Mouse (Mus musculus) myocyte (in vitro differentiated cells): ENCODE data around the gene Scml4. TPM values are rescaled to one million over a fixed set of nuclear protein-coding genes. Genes with fewer than 3 reads are reported as not detected.
A peak's percentile ranks its signal among the peaks of the same experiment; 100 is the strongest.

Experiments
- H3K27me3 ChIP-seq: one replicate; pipeline ENCODE4 v1.6.1; 2011; ENCODE audit not compliant: control insufficient read depth, insufficient read depth, insufficient read length
- H3K36me3 ChIP-seq: one replicate; pipeline ENCODE4 v1.6.1; 2011; ENCODE audit not compliant: control insufficient read depth, insufficient read depth
- H3K4me2 ChIP-seq: one replicate; pipeline ENCODE4 v1.6.1; 2011; ENCODE audit warnings: low read depth, control low read depth
- H3K4me3 ChIP-seq: one replicate; pipeline ENCODE4 v1.5.1; 2011; ENCODE audit warnings: mild to moderate bottlenecking, control low read depth, moderate library complexity
- H3K79me2 ChIP-seq: one replicate; pipeline ENCODE4 v1.6.1; 2011; ENCODE audit not compliant: control insufficient read depth, insufficient read depth
- H3ac ChIP-seq: one replicate; pipeline ENCODE4 v1.6.1; 2011; ENCODE audit not compliant: control insufficient read depth, insufficient read length
- CEBPB ChIP-seq: IDR thresholded peaks from 2 replicates; pipeline ENCODE4 v1.6.1; 2011; ENCODE audit warnings: mild to moderate bottlenecking, moderate library complexity; ENCODE audit not compliant: poor library complexity, insufficient read depth, severe bottlenecking
- E2F4 ChIP-seq: IDR thresholded peaks from one replicate; pipeline ENCODE4 v1.6.1; 2011; ENCODE audit warnings: mild to moderate bottlenecking, control low read depth, moderate library complexity; ENCODE audit not compliant: insufficient read depth
- MAX ChIP-seq: IDR thresholded peaks from one replicate; pipeline ENCODE4 v1.6.1; 2011; ENCODE audit warnings: low read depth, mild to moderate bottlenecking, control low read depth
- MYOD1 ChIP-seq, 3 experiments: IDR thresholded peaks; one replicate each; pipeline ENCODE4 v1.6.1; 2011; ENCODE audit warnings: control low read depth in 2 of 3, low read depth in 2 of 3, mild to moderate bottlenecking in 2 of 3, moderate library complexity in 1 of 3; ENCODE audit not compliant: insufficient read length in 2 of 3, control insufficient read depth in 1 of 3
- MYOG ChIP-seq, 3 experiments: IDR thresholded peaks; one replicate each; pipeline ENCODE4 v1.6.1; 2011; ENCODE audit warnings: control low read depth in 2 of 3, low read depth in 2 of 3, mild to moderate bottlenecking in 2 of 3; ENCODE audit not compliant: insufficient read length in 2 of 3, control insufficient read depth in 1 of 3, insufficient read depth in 1 of 3
- POLR2A ChIP-seq: IDR thresholded peaks from one replicate; pipeline ENCODE4 v1.6.1; 2011; ENCODE audit warnings: low read depth, mild to moderate bottlenecking, control low read depth, moderate library complexity; ENCODE audit not compliant: insufficient read length
- POLR2AphosphoS2 ChIP-seq: IDR thresholded peaks from one replicate; pipeline ENCODE4 v1.6.1; 2011; ENCODE audit warnings: low read depth, control low read depth; ENCODE audit not compliant: insufficient read length
- REST ChIP-seq: IDR thresholded peaks from one replicate; pipeline ENCODE4 v1.6.1; 2011; ENCODE audit warnings: mild to moderate bottlenecking, control low read depth, moderate library complexity; ENCODE audit not compliant: insufficient read depth, insufficient read length
- SRF ChIP-seq: IDR thresholded peaks from one replicate; pipeline ENCODE4 v1.6.1; 2011; ENCODE audit warnings: low read depth; ENCODE audit not compliant: control insufficient read depth, insufficient read length
- TCF12 ChIP-seq: IDR thresholded peaks from one replicate; pipeline ENCODE4 v1.6.1; 2011; ENCODE audit warnings: mild to moderate bottlenecking, control low read depth; ENCODE audit not compliant: poor library complexity, insufficient read depth, severe bottlenecking
- TCF3 ChIP-seq: IDR thresholded peaks from one replicate; pipeline ENCODE4 v1.6.1; 2011; ENCODE audit warnings: low read depth, control low read depth; ENCODE audit not compliant: insufficient read length
- USF1 ChIP-seq: IDR thresholded peaks from one replicate; pipeline ENCODE4 v1.6.1; 2011; ENCODE audit warnings: low read depth, mild to moderate bottlenecking, control low read depth, moderate library complexity
- polyA plus RNA-seq: library from polyadenylated mRNA; unstranded; fragments of >200 nt; fragmentation: generic; extraction: Trizol; gene quantifications from one replicate; pipeline ENCODE4 v1.2.1, GENCODE M21; 2012; ENCODE audit warnings: missing spikeins

Scml4 gene
- polyA plus RNA-seq, 1 experiment, result 5.7 TPM

DNA sequence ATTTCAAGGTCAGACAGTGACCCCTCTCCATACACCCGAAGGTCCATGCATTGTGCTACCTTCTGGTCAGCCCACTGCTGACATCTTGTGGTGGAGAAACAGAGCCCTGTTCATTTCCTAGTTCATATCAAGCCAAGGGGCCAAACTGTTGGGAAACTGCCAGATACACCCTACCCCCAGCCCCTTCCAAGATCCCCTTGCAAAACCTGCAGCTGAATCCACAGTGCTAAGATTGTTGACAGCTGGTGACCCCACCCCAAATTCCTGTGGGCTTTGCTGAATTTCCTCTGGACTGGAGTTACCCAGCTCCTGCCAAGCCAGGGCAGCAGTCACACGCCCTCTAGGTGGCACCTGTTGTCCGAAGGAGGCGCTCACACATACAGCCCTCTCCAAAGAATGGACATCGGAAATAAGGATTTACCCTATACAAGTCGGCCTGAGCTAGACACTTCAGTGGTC lies 127.5 kb downstream of the Scml4 start:
- Histone ChIP-seq H3K4me3 (no peak overlapping the region), H3K79me2 (no peaks in the 10 kb centered on the region), H3K4me2 (peak overlapping the region; percentile 77), H3K36me3 (no peaks in the 10 kb centered on the region), H3K27me3 (no peaks in the 10 kb centered on the region), H3ac (no peak overlapping the region)
- TF ChIP-seq MYOG (IDR thresholded peaks at IDR 0.05; ENCODE audit: control insufficient read depth in 1 of 3, insufficient read depth in 1 of 3, insufficient read length in 2 of 3, low read depth in 2 of 3) (peak; percentile 73 to 91 (median 85)), USF1 (no peak), MYOD1 (IDR thresholded peaks at IDR 0.05; ENCODE audit: control insufficient read depth in 1 of 3, insufficient read length in 2 of 3, low read depth in 2 of 3) (peak; percentile 78 to 90 (median 83)), POLR2AphosphoS2 (no peak), REST (no peak), POLR2A (no peak), E2F4 (no peak), MAX (no peak), TCF3 (peak; percentile 50), SRF (no peak), CEBPB (peak; percentile 43; the same call in 1 of the 2 replicates), TCF12 (peak; percentile 91)

GRCm38 (mm10) chr10:42988627-42989026 lies 128.5 kb downstream of the Scml4 start:
- Histone ChIP-seq H3K36me3 (no peaks in the 10 kb centered on the region), H3K27me3 (no peaks in the 10 kb centered on the region), H3K79me2 (no peaks in the 10 kb centered on the region), H3K4me2 (peak overlapping the region; percentile 77), H3K4me3 (peak overlapping the region; percentile 4), H3ac (no peak overlapping the region)
- TF ChIP-seq E2F4 (no peak), USF1 (peak; percentile 98), MYOG (IDR thresholded peaks at IDR 0.05; ENCODE audit: control insufficient read depth in 1 of 3, insufficient read depth in 1 of 3, insufficient read length in 2 of 3, low read depth in 2 of 3) (peak in 1 of 3 experiments; percentile 30), TCF12 (no peak), POLR2A (peak; percentile 44)

DNA sequence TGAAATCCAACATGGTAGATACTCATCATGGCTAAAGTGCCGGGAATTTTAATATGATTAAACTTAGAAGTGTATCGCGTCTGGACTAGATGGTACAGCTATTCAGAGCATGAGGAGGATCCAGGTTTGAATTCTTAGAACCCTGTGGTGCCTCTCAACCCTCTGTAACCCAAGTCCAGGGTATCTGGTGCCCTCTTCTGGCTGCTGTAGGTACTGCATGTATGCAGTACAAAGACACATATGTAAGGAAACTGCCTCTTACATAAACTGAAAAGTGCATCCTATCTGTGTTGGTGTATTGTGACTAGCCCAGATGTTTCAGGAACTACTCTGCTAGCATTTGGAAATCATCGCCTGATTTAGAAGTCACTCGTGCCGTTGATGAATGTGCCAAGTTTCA lies 129.7 kb downstream of the Scml4 start:
- no peaks in the 10 kb centered on the region for H3K36me3 ChIP-seq
- H3K27me3 ChIP-seq, result no peaks in the 10 kb centered on the region
- no peak overlapping the region for H3K4me3 ChIP-seq
- no peaks in the 10 kb centered on the region for H3K79me2 ChIP-seq
- no peak for TF ChIP-seq E2F4
- TF ChIP-seq REST, result no peak
- TF ChIP-seq TCF3, result no peak
- no peak for TF ChIP-seq SRF
- no peak for TF ChIP-seq POLR2AphosphoS2
- no peak for TF ChIP-seq MYOD1 (IDR thresholded peaks at IDR 0.05; ENCODE audit: control insufficient read depth in 1 of 3, insufficient read length in 2 of 3, low read depth in 2 of 3)
- no peak for TF ChIP-seq POLR2A
- no peak for TF ChIP-seq MYOG (IDR thresholded peaks at IDR 0.05; ENCODE audit: control insufficient read depth in 1 of 3, insufficient read depth in 1 of 3, insufficient read length in 2 of 3, low read depth in 2 of 3)
- no peak overlapping the region for H3ac ChIP-seq
- no peak overlapping the region for H3K4me2 ChIP-seq

GRCm38 (mm10) chr10:42991018-42991417 lies 130.8 kb downstream of the Scml4 start:
- Histone ChIP-seq H3ac (no peak overlapping the region), H3K79me2 (no peaks in the 10 kb centered on the region), H3K27me3 (no peaks in the 10 kb centered on the region), H3K4me2 (no peak overlapping the region), H3K4me3 (no peak overlapping the region), H3K36me3 (no peaks in the 10 kb centered on the region)
- TF ChIP-seq POLR2A, result no peak
- no peak for TF ChIP-seq E2F4

GRCm38 (mm10) chr10:42994331-42994782 lies 134.2 kb downstream of the Scml4 start:
- TF ChIP-seq MYOG (IDR thresholded peaks at IDR 0.05; ENCODE audit: control insufficient read depth in 1 of 3, insufficient read depth in 1 of 3, insufficient read length in 2 of 3, low read depth in 2 of 3), result no peak
- TF ChIP-seq MAX, result no peak
- no peak for TF ChIP-seq TCF3
- TF ChIP-seq TCF12, result no peak
- no peak for TF ChIP-seq E2F4
- TF ChIP-seq USF1, result no peak
- no peak for TF ChIP-seq POLR2AphosphoS2
- no peak for TF ChIP-seq MYOD1 (IDR thresholded peaks at IDR 0.05; ENCODE audit: control insufficient read depth in 1 of 3, insufficient read length in 2 of 3, low read depth in 2 of 3)
- TF ChIP-seq SRF, result no peak
- no peak for TF ChIP-seq CEBPB
- TF ChIP-seq REST, result no peak
- no peaks in the 10 kb centered on the region for H3K79me2 ChIP-seq
- H3K4me3 ChIP-seq, result no peak overlapping the region
- H3K36me3 ChIP-seq, result no peaks in the 10 kb centered on the region
- H3K27me3 ChIP-seq, result no peaks in the 10 kb centered on the region
- H3ac ChIP-seq, result no peak overlapping the region
- H3K4me2 ChIP-seq, result no peak overlapping the region
